Mouse (Mus musculus): ENCODE measurements at regions not wholly inside any gene's neighbourhood (a gene's known extent, or its start where the extent isn't known, plus 50 kb on each side); places are given as distances from the start of the nearest gene placed in this dataset.

GRCm38 (mm10) chr11:19666732-19667131 lies 257.4 kb upstream of the Spred2 start:
- DNase-seq (ENCODE audit: extremely low read depth): no peak
- dilution Hi-C loops (cut with MboI; ENCODE audit: extremely low pct_ligation_motif_present, extremely low pct_unique_long_range_greater_than_20kb, low sequenced_read_pairs): no loop called here
- Histone ChIP-seq H3K36me3 (replicated peaks in 1 of 2; ENCODE audit: control insufficient read depth in 1 of 2, insufficient read depth in 1 of 2, low read length in 1 of 2) (no peaks in the 10 kb centered on the region), H3K4me2 (ENCODE audit: insufficient read depth, low read depth, poor library complexity, severe bottlenecking) (no peak overlapping the region), H3K27ac (ENCODE audit: insufficient read depth, low read depth) (no peak overlapping the region), H3K79me2 (replicated peaks; ENCODE audit: control insufficient read depth, extremely low read depth, insufficient read depth, poor library complexity, severe bottlenecking) (no peaks in the 10 kb centered on the region), H3K27me3 (replicated peaks) (no peaks in the 10 kb centered on the region), H3K9me3 (replicated peaks; ENCODE audit: low read length) (no peaks in the 10 kb centered on the region), H3K4me3 (replicated peaks in 1 of 3; ENCODE audit: low read depth in 2 of 3, low read length in 2 of 3, poor library complexity in 1 of 3) (no peak overlapping the region), H3K9ac (ENCODE audit: insufficient read depth, low read depth) (no peak overlapping the region), H3K4me1 (ENCODE audit: control insufficient read depth in 1 of 2, insufficient read depth in 2 of 2) (peaks cover 0 to 4% of the 10 kb centered on the region in 2 experiments; a peak in 2 of 4 replicates)
- TF ChIP-seq JUND (conservative IDR thresholded peaks at IDR 0.05; ENCODE audit: low read depth, low read length): no peak
- no peak for TF ChIP-seq ZMIZ1 (IDR thresholded peaks at IDR 0.05; ENCODE audit: low read depth, low read length)
- TF ChIP-seq E2F4 (IDR thresholded peaks at IDR 0.05; ENCODE audit: insufficient replicate concordance, low read depth, low read length): no peak
- no peak for TF ChIP-seq SMC3 (IDR thresholded peaks at IDR 0.05; ENCODE audit: low read depth, low read length)
- TF ChIP-seq BHLHE40 (IDR thresholded peaks at IDR 0.05; ENCODE audit: low read depth, low read length): no peak
- TF ChIP-seq POLR2A (IDR thresholded peaks at IDR 0.05; ENCODE audit: low read depth, low read length): no peak
- TF ChIP-seq JUN (IDR thresholded peaks at IDR 0.05; ENCODE audit: insufficient read depth, low read depth, low read length): no peak
- no peak for TF ChIP-seq ZKSCAN1 (IDR thresholded peaks at IDR 0.05; ENCODE audit: borderline replicate concordance, low read depth, low read length)
- TF ChIP-seq SIN3A (IDR thresholded peaks at IDR 0.05; ENCODE audit: low read length): no peak
- TF ChIP-seq ZNF384 (IDR thresholded peaks at IDR 0.05; ENCODE audit: low read depth, low read length): no peak
- TF ChIP-seq ETS1 (conservative IDR thresholded peaks at IDR 0.05; ENCODE audit: low read depth, low read length): no peak
- TF ChIP-seq CHD2 (IDR thresholded peaks at IDR 0.05; ENCODE audit: low read length): no peak
- TF ChIP-seq TCF12 (IDR thresholded peaks at IDR 0.05; ENCODE audit: low read depth, low read length): no peak
- no peak for TF ChIP-seq ELF1 (IDR thresholded peaks at IDR 0.05; ENCODE audit: low read depth, low read length)
- no peak for TF ChIP-seq MAFK (IDR thresholded peaks at IDR 0.05; ENCODE audit: insufficient replicate concordance, low read length)
- TF ChIP-seq EP300 (IDR thresholded peaks at IDR 0.05; ENCODE audit: low read length): no peak
- TF ChIP-seq NELFE (IDR thresholded peaks at IDR 0.05; ENCODE audit: low read depth, low read length): no peak
- in situ Hi-C loops (cut with MboI; ENCODE audit: low pct_ligation_motif_present, low pct_unique_long_range_greater_than_20kb, low sequenced_read_pairs): no loop called here

- H3K4me2 ChIP-seq (ENCODE audit: insufficient read depth, low read depth, poor library complexity, severe bottlenecking): no peak overlapping the region
- no peak overlapping the region for H3K9ac ChIP-seq (ENCODE audit: insufficient read depth, low read depth)
- no peaks in the 10 kb centered on the region for H3K36me3 ChIP-seq (replicated peaks in 1 of 2; ENCODE audit: control insufficient read depth in 1 of 2, insufficient read depth in 1 of 2, low read length in 1 of 2)
- H3K79me2 ChIP-seq (replicated peaks; ENCODE audit: control insufficient read depth, extremely low read depth, insufficient read depth, poor library complexity, severe bottlenecking): no peaks in the 10 kb centered on the region
- H3K27me3 ChIP-seq (replicated peaks): no peaks in the 10 kb centered on the region
- peaks cover 0 to 4% of the 10 kb centered on the region in 2 experiments; a peak in 2 of 4 replicates for H3K4me1 ChIP-seq (ENCODE audit: control insufficient read depth in 1 of 2, insufficient read depth in 2 of 2)
- TF ChIP-seq RAD21 (IDR thresholded peaks at IDR 0.05; ENCODE audit: low read depth, low read length) (peak; percentile 12), HCFC1 (IDR thresholded peaks at IDR 0.05; ENCODE audit: low read depth, low read length) (no peak), JUN (IDR thresholded peaks at IDR 0.05; ENCODE audit: insufficient read depth, low read depth, low read length) (no peak), ZC3H11A (IDR thresholded peaks at IDR 0.05; ENCODE audit: low read depth, low read length) (no peak), MAFK (IDR thresholded peaks at IDR 0.05; ENCODE audit: insufficient replicate concordance, low read length) (no peak), SMC3 (IDR thresholded peaks at IDR 0.05; ENCODE audit: low read depth, low read length) (no peak)
- dilution Hi-C loops (cut with MboI; ENCODE audit: extremely low pct_ligation_motif_present, extremely low pct_unique_long_range_greater_than_20kb, low sequenced_read_pairs): no loop called here
- H3K9me3 ChIP-seq (replicated peaks; ENCODE audit: low read length): no peaks in the 10 kb centered on the region
- DNase-seq (ENCODE audit: extremely low read depth): no peak
- no peak overlapping the region for H3K27ac ChIP-seq (ENCODE audit: insufficient read depth, low read depth)
- no peak overlapping the region for H3K4me3 ChIP-seq (replicated peaks in 1 of 3; ENCODE audit: low read depth in 2 of 3, low read length in 2 of 3, poor library complexity in 1 of 3)
- in situ Hi-C loops (cut with MboI; ENCODE audit: low pct_ligation_motif_present, low pct_unique_long_range_greater_than_20kb, low sequenced_read_pairs): no loop called here
Measured at GRCm38 (mm10) chr11:19670853-19671530, 253.2 kb upstream of the Spred2 start.
